Mouse (Mus musculus) large intestine, adult 2 months (tissue): ENCODE measurements around the gene Dap. TPM values are rescaled to one million over a fixed set of nuclear protein-coding genes. Genes with fewer than 3 reads are reported as not detected.

ENCODE experiments used
- DNase-seq: peaks from one replicate; pipeline ENCODE4 v3.0.0-alpha.2; 2012; ENCODE audit warnings: low read depth, low spot score
- WGBS: fragments of 180-500 bp; shearing (Covaris S2); methylation state at CpG from one replicate; pipeline ENCODE4 v1.1.7; 2018; 5-methylcytosine and 5-hydroxymethylcytosine counted together
- polyA plus RNA-seq: library from polyadenylated mRNA; depleted of rRNA; stranded (reverse); fragments of >200 nt; gene quantifications from 2 replicates; pipeline ENCODE4 v1.2.3, GENCODE M21; 2012; rRNA removed

Gene Dap
- 45.2 and 60.8 TPM in 2 replicates for polyA plus RNA-seq

GRCm38 (mm10) chr15:31224135-31224761 lies at the start of gene Dap:
TSS of gene Dap (plus strand) at chr15:31224314.
- WGBS: 1% methylated on average over 67 of the region's 67 CpGs
- peak; percentile 75 for DNase-seq

- WGBS: 9% methylated on average over 8 of the region's 8 CpGs
- no peak for DNase-seq
Measured at GRCm38 (mm10) chr15:31176566-31176965, 47.5 kb upstream of the Dap start.

GRCm38 (mm10) chr15:31184651-31185443 lies 39.3 kb upstream of the Dap start:
- DNase-seq: no peak
- WGBS: 26% methylated on average over 12 of the region's 12 CpGs

- no peak for DNase-seq
- WGBS: 55% methylated on average over 5 of the region's 5 CpGs
Measured at GRCm38 (mm10) chr15:31185506-31185905, 38.6 kb upstream of the Dap start.

GRCm38 (mm10) chr15:31186371-31186901 lies 37.7 kb upstream of the Dap start:
- no peak for DNase-seq
- 72% methylated on average over 6 of the region's 6 CpGs for WGBS

- WGBS: 98% methylated on average over 1 of the region's 1 CpGs
Measured at GRCm38 (mm10) chr15:31192563-31192962, 31.6 kb upstream of the Dap start.

GRCm38 (mm10) chr15:31195776-31196175 lies 28.3 kb upstream of the Dap start:
- WGBS: 51% methylated on average over 6 of the region's 6 CpGs
- DNase-seq: no peak

More at GRCm38 (mm10) chr15:31192563-31192962, 31.6 kb upstream of the Dap start:
- no peak for DNase-seq

GRCm38 (mm10) chr15:31207346-31208093 lies 16.6 kb upstream of the Dap start:
- DNase-seq: no peak
- 85% methylated on average over 9 of the region's 9 CpGs for WGBS

GRCm38 (mm10) chr15:31211910-31212309 lies 12.2 kb upstream of the Dap start:
- 38% methylated on average over 7 of the region's 7 CpGs for WGBS
- DNase-seq: no peak

- no peak for DNase-seq
- WGBS: 93% methylated on average over 3 of the region's 3 CpGs
Measured at GRCm38 (mm10) chr15:31213619-31214270, 10.4 kb upstream of the Dap start.

GRCm38 (mm10) chr15:31222216-31222615 lies 1.9 kb upstream of the Dap start:
- DNase-seq: no peak

GRCm38 (mm10) chr15:31223596-31224134 lies 449 bp upstream of the Dap start:
- no peak for DNase-seq
- WGBS: 37% methylated on average over 15 of the region's 15 CpGs

More at GRCm38 (mm10) chr15:31222216-31222615, 1.9 kb upstream of the Dap start:
- 82% methylated on average over 6 of the region's 6 CpGs for WGBS

- 18% methylated on average over 13 of the region's 13 CpGs for WGBS
- DNase-seq: no peak
Measured at GRCm38 (mm10) chr15:31224806-31225642, 910 bp downstream of the Dap start.

- WGBS: 68% methylated on average over 4 of the region's 4 CpGs
- no peak for DNase-seq
Measured at GRCm38 (mm10) chr15:31225643-31226325, 1.7 kb downstream of the Dap start.

GRCm38 (mm10) chr15:31226464-31226863 lies 2.4 kb downstream of the Dap start:
- no peak for DNase-seq
- 78% methylated on average over 6 of the region's 6 CpGs for WGBS

GRCm38 (mm10) chr15:31227793-31228192 lies 3.7 kb downstream of the Dap start:
- WGBS: 95% methylated on average over 8 of the region's 8 CpGs

GRCm38 (mm10) chr15:31233006-31233405 lies 8.9 kb downstream of the Dap start:
- no peak for DNase-seq
- WGBS: 93% methylated on average over 1 of the region's 1 CpGs

More at GRCm38 (mm10) chr15:31227793-31228192, 3.7 kb downstream of the Dap start:
- DNase-seq: no peak
